Mouse (Mus musculus) ES-E14 (cell line): ENCODE measurements at regions not wholly inside any gene's neighbourhood (a gene's known extent, or its start where the extent isn't known, plus 50 kb on each side); places are given as distances from the start of the nearest gene placed in this dataset.

Experiments used
- DNase-seq: peaks from one replicate; pipeline ENCODE4 v3.0.0-alpha.2; 2013; ENCODE audit warnings: low read depth, low spot score
- H3K27ac ChIP-seq: 2 replicates; pipeline ENCODE4 v1.5.1; 2012; ENCODE audit warnings: low read depth, mild to moderate bottlenecking, low read length, moderate library complexity, mixed read lengths; ENCODE audit not compliant: poor library complexity, insufficient read depth, severe bottlenecking
- H3K36me3 ChIP-seq: 2 replicates; pipeline ENCODE4 v1.6.1; 2012; ENCODE audit warnings: mild to moderate bottlenecking, low read length, moderate library complexity, mixed read lengths; ENCODE audit not compliant: control insufficient read depth, poor library complexity, insufficient read depth, severe bottlenecking
- H3K4me1 ChIP-seq, 2 experiments: fragments of 150-350 bp in 1 of 2; sonication (generic) in 1 of 2; 2 replicates each; pipeline ENCODE4 v1.6.1; 2012; ENCODE audit warnings: low read length in 2 of 2, mild to moderate bottlenecking in 1 of 2, mixed read lengths in 1 of 2; ENCODE audit not compliant: control insufficient read depth in 2 of 2, insufficient read depth in 2 of 2, poor library complexity in 1 of 2
- H3K4me3 ChIP-seq, 2 experiments: fragments of 150-350 bp in 1 of 2; sonication (generic) in 1 of 2; 2 replicates each; pipeline ENCODE4 v1.5.1; 2012; ENCODE audit warnings: low read length in 2 of 2, low read depth in 1 of 2, mild to moderate bottlenecking in 1 of 2, mixed read lengths in 1 of 2; ENCODE audit not compliant: insufficient read depth in 1 of 2, poor library complexity in 1 of 2, severe bottlenecking in 1 of 2
- H3K9ac ChIP-seq: 2 replicates; pipeline ENCODE4 v1.6.1; 2012; ENCODE audit warnings: low read depth, mild to moderate bottlenecking, low read length, mixed read lengths; ENCODE audit not compliant: poor library complexity, insufficient read depth, severe bottlenecking
- H3K9me3 ChIP-seq: fragments of 150-350 bp; sonication (generic); 2 replicates; pipeline ENCODE4 v1.6.1; 2012; ENCODE audit warnings: low read depth, mild to moderate bottlenecking, low read length; ENCODE audit not compliant: control insufficient read depth, insufficient read depth
- CHD2 ChIP-seq: IDR thresholded peaks from 2 replicates; pipeline ENCODE4 v1.6.1; 2014; ENCODE audit warnings: mild to moderate bottlenecking, low read depth, low read length, inconsistent platforms
- HCFC1 ChIP-seq: IDR thresholded peaks from 2 replicates; pipeline ENCODE4 v1.6.1; 2012; ENCODE audit warnings: low read length, inconsistent platforms, borderline replicate concordance; ENCODE audit not compliant: insufficient read depth
- MAFK ChIP-seq: IDR thresholded peaks from 2 replicates; pipeline ENCODE4 v1.6.1; 2014; ENCODE audit warnings: mild to moderate bottlenecking, low read depth, low read length, inconsistent platforms; ENCODE audit not compliant: insufficient read depth
- ZC3H11A ChIP-seq: IDR thresholded peaks from 2 replicates; pipeline ENCODE4 v1.6.1; 2012; ENCODE audit warnings: low read depth, mild to moderate bottlenecking, inconsistent platforms, low read length, borderline replicate concordance
- ZNF384 ChIP-seq: IDR thresholded peaks from 2 replicates; pipeline ENCODE4 v1.6.1; 2012; ENCODE audit warnings: low read depth, low read length, inconsistent platforms
- in situ Hi-C, 2 experiments: fragments of 600-800 bp; cut with MboI; formaldehyde crosslinking; loops; one replicate each; pipeline ENCODE4 v1.15.1; 2025; ENCODE audit warnings: low sequenced_read_pairs in 2 of 2, inconsistent platforms in 1 of 2; ENCODE audit not compliant: unreplicated experiment in 2 of 2

DNA sequence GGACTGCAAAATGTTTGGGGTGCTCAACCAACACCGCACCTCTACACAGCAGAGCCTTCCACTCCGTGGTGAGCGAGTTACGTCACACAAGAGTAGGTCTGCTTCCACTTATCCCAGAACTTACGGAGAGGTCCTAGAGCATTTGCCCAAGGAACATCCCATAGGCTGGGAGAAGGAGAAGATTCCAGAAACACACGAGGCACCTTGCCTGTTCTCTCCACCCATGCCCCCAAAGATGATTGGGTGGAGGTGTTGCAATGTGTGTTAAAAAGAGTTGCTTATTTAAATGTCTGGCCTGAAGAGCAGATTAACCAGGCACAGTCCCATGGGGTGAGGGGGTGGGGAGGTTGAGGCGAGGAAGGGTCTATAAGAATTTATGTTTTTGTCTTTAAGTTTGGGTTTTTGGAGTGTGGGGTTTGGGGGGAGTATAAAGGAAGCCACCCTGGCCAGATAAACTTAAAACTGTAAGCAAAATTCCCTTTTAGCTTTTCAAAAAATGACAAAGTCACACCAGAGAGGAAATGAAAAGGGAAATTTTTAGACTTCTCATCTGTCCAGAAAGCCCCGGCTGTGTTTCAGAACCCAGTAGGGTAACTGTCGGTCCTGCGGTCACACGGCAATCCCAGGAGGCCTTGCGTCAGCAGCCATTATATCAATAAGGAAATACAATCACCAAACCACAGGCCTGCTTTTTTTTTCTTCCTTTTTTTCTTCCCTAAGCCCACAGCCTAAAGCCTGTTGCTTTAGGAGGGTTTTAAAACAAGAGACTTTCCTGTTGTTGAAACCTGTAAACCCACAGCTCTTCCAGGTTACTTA, 113.3 kb downstream of the Tomm20 start:
- H3K9ac ChIP-seq = no peak overlapping the region
- H3K9me3 ChIP-seq = no peaks in the 10 kb centered on the region
- no peak overlapping the region for H3K4me3 ChIP-seq
- no peak for DNase-seq
- in situ Hi-C loops = no loop called here
- H3K27ac ChIP-seq = no peak overlapping the region
- no peaks in the 10 kb centered on the region for H3K36me3 ChIP-seq
- TF ChIP-seq CHD2 (no peak), HCFC1 (no peak), MAFK (no peak)
- H3K4me1 ChIP-seq = peaks cover 7 to 11% of the 10 kb centered on the region in 2 experiments; a peak in 3 of 4 replicates

DNA sequence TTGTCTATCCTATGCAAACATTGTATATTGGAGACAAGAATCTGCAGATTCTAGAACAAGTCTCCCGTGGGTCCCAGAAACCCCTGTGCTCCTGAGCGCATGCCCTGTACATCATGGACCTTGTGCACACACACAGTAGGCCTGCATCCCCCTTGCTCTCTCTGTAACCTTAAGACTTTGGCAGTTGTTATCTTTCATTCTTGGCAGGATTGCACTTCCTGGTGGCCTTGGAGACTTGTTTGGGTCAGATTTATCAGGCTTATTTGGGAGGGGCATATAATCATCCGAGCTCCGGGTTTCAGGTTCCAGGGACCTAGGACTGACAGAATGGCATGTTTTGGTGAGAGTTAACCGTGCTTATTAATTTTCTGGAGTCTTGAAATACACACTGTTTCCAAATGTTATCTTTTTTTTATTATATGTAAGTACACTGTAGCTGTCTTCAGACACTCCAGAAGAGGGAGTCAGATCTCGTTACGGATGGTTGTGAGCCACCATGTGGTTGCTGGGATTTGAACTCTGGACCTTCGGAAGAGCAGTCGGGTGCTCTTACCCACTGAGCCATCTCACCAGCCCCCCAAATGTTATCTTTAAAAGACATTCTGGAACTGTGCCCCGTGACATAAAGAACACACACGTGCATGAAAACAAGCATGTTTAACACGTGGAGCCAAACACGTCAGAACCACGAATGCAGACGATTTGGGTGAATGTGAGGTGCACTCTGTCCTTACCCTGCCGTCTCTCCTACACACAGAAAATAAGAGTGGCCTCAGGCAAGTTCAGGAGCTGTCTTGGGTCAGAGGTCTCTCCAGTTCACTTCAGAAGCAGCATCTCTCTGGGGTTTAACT, 114.1 kb downstream of the Tomm20 start:
- H3K36me3 ChIP-seq = no peaks in the 10 kb centered on the region
- H3K9me3 ChIP-seq = no peaks in the 10 kb centered on the region
- no peak overlapping the region for H3K4me3 ChIP-seq
- peaks cover 11 to 16% of the 10 kb centered on the region in 2 experiments; a peak in 3 of 4 replicates for H3K4me1 ChIP-seq
- H3K27ac ChIP-seq = no peak overlapping the region
- DNase-seq = no peak
- no peak overlapping the region for H3K9ac ChIP-seq
- in situ Hi-C loops = no loop called here
- TF ChIP-seq HCFC1 (no peak), MAFK (no peak), ZC3H11A (no peak), CHD2 (no peak), ZNF384 (no peak)

DNA sequence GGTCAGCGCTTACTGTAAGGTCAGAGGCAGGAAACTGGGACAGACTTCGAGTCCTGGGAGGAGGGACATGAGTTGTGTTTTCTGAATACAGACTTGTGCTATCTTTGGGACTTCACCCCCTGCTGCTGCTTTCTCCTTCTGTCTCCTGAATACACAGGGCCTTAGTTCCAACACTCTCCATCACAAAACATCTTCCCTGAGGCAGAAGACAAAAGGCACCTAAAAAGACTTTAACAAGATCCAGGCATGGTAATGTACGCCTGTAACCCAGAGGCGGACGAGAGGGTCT, 115.5 kb downstream of the Tomm20 start:
- no peaks in the 10 kb centered on the region for H3K9me3 ChIP-seq
- in situ Hi-C loops = no loop called here
- DNase-seq = no peak
- H3K4me1 ChIP-seq = peaks cover 12 to 20% of the 10 kb centered on the region in 2 experiments
- H3K4me3 ChIP-seq = no peak overlapping the region
- no peak overlapping the region for H3K27ac ChIP-seq
- H3K36me3 ChIP-seq = no peaks in the 10 kb centered on the region
- H3K9ac ChIP-seq = no peak overlapping the region
- TF ChIP-seq MAFK = no peak
- no peak for TF ChIP-seq CHD2
- no peak for TF ChIP-seq HCFC1
- no peak for TF ChIP-seq ZC3H11A
- TF ChIP-seq ZNF384 = no peak

DNA sequence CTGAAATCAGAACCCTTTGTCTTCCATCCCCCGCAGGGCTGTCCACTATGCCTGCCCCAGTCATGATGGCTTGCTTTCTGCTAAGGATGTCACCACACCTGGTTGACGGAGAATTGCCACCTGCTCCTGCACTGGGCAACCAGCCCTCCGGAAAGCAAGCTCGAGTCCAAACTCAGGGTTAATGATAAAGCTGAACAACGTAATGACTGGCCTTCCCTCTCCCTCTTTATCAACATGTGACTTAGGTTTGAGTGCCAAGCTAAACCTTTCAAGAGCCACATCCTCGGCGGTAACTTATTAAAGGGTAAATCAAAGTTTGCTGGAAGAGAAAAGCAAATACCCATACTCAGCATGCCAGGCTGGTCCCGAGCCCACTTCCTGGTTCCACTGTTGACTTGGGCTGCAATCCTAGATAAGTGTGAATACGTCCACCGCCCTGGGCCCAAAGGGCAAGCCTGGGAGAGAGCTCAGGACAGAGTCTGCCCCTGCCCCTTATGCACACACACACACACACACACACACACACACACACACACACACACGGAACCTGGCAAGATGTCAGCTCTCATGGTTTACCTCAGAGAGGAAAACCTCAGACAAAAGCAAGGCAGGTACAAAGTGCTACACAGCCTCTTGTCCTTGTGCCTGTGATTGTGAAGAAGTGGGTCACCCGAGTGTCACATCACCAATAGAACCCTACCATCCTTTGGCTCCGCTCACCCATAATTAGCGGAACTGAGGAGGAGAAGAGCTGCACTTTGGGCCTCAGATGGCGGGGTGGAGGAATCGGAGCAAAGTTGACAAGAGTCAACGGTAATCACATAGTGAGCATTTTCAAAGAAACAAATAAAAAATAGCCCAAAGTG, 116.0 kb downstream of the Tomm20 start:
- no peak overlapping the region for H3K9ac ChIP-seq
- H3K36me3 ChIP-seq = no peaks in the 10 kb centered on the region
- DNase-seq = no peak
- no peak overlapping the region for H3K4me3 ChIP-seq
- no peak overlapping the region for H3K27ac ChIP-seq
- H3K4me1 ChIP-seq = peaks cover 12 to 22% of the 10 kb centered on the region in 2 experiments
- no peaks in the 10 kb centered on the region for H3K9me3 ChIP-seq
- in situ Hi-C loops = no loop called here
- no peak for TF ChIP-seq CHD2
- TF ChIP-seq HCFC1 = no peak
- TF ChIP-seq ZNF384 = no peak
- TF ChIP-seq MAFK = no peak
- TF ChIP-seq ZC3H11A = no peak
